Mouse (Mus musculus) adrenal gland, postnatal 36 days (tissue): ENCODE measurements at regions not wholly inside any gene's neighbourhood (a gene's known extent, or its start where the extent isn't known, plus 50 kb on each side); places are given as distances from the start of the nearest gene placed in this dataset.

Experiments
- DNase-seq, 2 experiments: peaks; one replicate each; pipeline ENCODE4 v3.0.0; 2021; ENCODE audit warnings: mixed read lengths in 1 of 2

DNA sequence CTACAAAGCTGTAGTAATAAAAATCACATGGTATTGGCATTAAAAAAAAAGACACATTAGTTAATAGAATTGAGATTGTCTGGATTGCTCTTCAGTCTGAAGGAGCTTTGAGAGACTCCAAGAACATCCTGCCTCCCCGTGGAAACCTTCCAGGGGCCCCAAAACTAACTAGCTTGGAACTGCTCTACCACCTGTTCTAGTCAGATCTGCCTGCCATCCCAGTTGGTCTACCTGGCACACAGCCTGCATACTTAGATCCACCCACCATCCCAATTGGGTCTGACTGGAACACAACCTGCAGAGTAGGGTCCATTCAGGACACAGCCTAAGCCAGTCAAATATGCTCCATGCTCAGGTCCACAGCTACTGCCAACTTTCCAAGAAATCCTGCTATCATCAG lies 503.6 kb downstream of the Rapgef2 start:
- no peak for DNase-seq

DNA sequence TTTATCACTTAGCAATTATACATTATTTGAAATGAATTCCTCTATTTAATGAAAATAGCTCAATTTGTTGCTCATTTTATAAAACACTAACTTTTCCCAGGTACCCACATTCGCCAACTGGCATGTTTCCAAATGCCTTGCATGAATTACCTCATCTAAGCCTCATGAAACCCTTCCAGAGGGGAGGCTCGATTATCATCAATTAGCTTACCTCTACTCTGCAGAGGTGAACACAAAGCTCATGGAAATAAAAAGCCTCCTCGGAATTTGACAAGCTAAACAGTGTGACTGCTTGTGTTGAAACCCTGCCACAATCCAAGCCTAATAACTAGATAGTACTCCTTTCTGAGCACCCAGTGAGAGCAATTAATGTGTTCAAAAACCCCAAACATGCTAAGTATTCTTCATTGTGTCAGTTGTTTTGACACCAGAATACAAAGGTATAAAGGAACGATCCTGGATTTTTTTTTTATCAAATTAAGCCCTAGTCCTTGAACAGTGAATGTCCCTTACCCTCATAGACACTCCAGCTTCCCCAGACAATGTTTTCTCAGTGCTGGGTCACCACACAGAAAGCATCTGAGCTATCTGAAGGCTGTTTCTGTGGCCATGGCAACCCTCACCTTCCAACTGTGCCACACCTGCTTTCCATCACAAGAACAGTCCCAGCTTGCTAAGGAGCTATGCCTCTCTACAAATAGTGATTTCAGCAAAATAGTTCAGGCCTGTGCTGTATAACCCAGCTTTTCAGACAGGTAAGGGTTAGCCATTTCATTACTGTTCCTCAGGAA lies 530.4 kb downstream of the Rapgef2 start:
- no peak for DNase-seq

DNA sequence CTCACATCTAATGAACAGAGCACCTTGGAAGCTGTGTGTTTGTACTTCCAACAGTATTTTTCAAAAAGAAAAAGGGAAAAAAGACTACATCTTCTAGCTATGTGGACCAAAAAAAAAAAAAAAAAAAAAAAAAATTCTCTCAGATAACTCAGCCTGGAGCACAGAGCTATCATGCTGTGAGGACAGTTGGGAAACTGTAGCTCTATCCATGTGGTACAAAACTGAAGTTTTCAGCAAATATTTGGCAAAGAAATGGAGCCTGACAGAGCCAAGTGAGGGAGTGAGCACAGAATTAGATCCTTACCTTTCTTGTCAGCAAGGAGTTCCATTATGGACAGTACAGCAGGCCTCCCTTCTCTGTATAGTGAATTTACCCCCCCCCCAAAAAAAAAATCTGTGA lies 550.2 kb downstream of the Rapgef2 start:
- no peak for DNase-seq

DNA sequence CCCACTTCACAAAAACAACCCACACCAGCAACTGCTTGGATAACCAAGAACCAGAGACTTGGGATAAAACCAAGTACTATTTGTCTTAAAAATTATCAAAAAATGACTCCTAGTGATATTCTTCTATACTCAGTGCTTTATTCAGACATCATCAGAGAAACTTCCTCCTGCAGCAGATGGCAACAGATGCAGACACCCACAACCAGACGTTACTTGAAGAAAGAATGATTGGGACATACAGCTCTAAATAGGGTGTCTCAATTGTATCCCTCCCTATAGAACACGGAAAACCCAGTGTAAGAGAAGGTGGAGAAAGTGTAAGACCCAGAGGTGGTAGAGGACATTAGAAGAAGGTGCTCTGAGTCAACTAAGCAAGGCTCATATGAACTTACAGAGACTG lies 569.6 kb downstream of the Rapgef2 start:
- no peak for DNase-seq

DNA sequence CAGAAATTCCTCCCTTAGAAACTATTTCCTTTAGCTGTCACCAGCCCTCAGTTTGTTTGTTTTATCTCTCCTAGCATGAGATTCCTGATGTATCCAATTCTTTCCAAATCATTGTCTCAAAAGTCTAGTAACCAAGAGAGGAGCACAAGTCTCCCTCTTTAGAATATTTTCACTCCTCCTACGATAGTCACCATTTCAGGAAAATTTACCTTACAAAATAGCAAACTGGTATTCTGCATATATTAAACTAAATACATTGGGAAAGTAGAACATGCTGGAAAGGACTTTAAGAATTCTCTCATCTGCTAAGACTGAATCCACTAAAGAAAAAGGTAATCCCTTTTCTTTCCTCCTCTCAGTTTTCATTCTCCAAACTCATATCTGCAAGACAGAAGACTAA lies 578.6 kb downstream of the Rapgef2 start:
- DNase-seq, result no peak

DNA sequence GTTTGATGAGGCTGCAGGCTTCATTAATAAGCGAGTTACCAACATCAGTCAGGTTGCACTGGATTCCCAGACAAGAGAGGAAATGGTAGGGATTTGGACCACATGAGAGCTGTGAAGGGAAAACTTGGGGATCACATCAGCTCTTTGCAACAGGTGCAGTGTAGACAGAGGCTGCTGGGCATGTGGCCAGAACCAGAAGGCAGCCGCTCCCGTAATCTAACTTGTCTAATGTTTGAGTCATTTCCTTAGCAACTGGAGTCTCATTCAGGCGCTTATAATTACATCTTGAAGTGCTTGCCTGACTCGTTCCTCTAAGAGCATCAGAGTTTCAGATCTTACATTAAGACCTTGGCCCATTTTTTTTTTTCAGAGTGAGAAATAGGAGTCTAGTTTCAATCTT lies 587.4 kb downstream of the Rapgef2 start:
- DNase-seq, result no peak

DNA sequence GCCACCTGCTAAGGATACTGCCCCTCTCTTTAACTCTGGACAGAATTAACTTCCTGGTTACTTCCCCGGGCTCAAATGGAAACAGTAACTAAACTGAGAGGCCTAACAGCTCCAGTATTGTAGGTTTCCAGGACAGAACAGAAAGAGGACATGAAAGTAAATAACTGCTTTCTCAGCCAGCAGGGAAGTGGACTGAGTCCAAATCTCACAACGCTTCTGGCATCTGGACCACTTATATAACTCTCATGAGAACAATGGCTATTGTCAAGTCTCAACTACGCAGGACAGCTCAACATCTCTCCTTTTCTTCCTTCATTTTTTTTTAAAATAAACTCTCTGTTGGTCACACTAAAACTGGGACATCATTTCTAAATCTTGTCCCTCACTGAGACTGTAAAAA lies 594.8 kb downstream of the Rapgef2 start:
- no peak for DNase-seq

DNA sequence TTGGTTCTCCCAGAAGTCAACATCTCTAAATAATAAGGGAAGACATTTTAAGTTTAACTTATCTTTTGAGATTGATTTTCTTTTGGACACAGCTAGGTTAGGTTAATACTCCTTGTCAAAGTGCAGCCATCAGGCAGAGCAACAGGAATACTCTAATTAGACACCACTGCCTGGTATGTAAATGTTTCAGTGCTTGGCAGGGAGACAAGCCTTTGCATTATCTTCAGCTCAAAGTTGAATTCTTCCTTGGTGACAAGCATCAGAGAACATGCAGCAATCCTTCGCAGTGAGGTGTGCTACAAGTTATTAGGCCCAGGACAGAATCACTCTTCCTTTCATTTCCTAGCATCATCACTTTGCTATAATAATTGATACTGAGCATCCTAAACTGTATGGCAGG lies 608.7 kb downstream of the Rapgef2 start:
- DNase-seq, result no peak

DNA sequence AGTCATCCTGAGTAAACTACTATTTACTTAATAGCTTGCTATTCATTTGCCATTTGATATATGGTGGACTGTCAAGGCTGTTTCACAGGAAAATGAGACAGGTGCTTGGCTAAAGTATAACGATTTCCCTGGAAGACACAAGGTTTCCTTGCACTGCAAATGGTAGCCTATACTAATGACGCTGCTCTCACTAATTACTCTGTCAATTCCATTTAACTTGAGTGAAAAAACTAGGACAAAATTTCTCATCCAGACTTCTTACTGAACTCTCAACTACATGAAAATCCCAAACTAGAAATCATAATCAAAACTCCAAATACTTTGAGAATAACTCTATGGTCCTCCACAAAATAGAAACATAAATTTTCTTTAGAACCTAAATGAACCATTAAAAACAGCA lies 609.5 kb downstream of the Rapgef2 start:
- DNase-seq, result no peak

DNA sequence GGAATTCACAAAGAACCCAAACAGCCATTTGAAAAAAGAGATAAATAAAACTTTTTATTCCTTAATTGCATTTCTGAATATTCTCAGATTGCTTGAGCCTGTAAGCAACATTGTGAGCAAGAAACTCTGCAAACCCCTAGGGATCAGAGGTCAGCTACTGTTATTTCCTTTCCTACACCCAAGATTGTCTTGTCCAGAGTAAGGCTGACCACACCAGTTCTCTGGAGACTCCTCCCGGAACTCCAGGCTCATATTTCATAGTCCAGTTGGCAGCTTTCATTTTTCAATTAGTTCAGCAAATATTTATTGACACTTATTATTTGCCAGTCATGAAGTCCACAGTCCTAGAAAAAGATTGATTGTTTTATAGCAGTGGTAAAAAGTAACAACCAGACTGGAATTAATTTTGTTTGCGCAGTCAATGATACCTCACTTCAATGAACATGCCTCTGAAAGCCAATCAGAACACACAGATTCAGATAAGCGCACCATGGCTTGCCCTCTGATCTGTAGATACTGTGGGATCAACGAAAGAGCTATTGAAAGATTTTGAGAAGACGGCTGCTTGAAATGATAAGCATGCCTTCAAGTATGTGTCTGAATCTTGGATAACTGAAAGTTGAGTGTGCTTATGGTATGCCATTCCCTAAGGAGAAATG lies 611.7 kb downstream of the Rapgef2 start:
- DNase-seq, result no peak

DNA sequence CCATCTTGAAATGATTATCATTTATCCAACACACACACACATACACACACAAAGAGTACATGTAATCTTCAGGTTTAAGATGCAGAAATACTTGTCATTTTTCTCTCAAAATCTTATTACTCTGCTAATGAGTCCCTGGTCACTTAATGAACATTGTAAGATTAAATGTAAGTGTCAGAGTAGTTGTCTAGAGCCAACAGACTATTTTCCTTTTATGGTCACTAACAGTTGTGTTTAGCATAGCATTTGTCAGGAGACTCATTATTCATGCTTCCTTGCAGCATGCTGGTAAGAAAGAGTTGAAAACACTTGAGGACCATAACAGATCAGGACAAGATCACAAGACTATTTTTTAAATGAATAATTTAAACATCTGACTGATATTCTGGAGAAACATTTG lies 618.3 kb downstream of the Rapgef2 start:
- DNase-seq, result no peak

DNA sequence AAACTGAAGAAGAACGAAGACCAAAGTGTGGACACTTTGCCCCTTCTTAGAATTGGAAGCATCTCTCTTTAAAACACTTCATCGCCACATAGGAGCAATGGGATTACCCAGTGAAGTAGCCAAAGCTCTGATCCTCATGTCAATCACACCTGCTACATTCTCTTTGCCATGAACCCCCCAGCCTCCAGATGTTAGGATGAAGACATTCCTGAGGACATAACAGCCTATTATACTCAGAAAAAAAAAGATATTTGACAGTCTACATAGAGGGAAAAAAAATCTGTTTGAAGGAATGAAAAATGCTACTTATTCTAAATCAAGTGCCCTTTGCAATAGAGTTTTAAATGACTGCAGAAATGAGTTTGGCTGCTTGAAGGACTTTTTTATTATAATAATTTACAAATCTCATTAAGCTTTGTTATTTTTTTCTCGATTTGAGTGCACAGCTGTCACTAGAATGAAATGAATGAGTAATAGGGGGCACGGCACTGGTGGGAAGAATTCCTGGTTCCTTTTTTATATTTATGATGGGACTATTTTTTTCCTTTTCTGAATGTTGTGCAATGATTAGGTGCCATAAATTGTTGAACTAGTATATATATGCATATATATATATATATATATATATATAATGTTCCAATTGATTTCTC lies 618.8 kb downstream of the Rapgef2 start:
- no peak for DNase-seq

DNA sequence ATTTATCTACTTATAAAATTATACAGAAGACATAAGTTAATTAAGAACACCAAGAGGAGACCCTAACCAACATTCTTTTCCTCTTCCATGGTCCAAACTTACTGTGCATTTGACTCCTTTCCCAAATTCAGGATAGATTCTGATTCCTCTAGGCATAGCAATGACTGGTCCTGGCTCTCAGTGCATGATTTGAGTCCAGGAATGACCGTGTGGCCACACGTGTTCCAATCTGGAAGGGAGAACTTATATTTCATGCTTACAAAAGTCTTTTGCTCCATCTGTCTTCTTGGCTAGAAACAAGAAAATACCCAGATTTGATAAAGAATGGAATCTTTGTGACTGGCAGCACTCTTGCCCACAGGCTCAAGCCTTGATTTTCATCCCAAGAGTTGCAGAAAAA lies 638.2 kb downstream of the Rapgef2 start:
- DNase-seq, result no peak

DNA sequence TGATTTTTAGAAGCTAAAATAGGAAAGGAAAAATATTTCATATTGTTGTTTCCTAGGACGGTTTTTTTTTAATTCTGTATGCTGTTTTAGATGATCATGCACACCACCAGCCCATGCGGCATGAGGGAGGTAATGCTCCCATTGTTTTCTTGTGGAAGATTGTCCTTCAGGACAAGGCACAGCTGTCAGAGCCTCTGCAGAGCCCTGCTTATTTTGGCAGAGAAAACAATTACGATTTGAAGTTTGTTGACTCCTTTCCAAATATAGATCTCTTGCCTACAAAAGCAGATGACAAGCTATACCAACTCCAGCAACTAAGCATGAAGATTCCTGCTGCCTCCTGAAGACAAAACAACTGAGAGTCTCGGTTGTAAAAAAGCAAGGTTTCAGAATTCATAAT lies 650.9 kb downstream of the Rapgef2 start:
- no peak for DNase-seq

DNA sequence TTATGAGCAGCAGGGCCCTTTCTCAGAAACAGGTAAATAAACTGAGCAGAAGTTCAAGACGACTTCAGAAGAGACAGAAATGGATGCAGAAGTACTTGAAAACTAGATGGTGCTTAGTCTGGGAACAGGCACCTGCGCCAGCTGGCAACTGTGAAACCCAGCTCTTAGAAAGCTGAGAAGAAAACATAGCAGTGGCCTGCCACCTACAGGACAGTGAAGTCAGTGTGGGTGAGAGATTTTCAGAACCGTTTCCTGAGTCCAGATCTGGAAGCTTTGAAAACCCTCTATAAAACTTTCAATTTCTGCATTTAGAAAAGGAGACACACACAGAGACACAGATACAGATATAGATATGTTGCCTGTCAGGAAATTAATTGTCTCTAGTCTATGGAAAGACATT lies 667.4 kb downstream of the Rapgef2 start:
- DNase-seq, result peak in 1 of 2 experiments; percentile 11

DNA sequence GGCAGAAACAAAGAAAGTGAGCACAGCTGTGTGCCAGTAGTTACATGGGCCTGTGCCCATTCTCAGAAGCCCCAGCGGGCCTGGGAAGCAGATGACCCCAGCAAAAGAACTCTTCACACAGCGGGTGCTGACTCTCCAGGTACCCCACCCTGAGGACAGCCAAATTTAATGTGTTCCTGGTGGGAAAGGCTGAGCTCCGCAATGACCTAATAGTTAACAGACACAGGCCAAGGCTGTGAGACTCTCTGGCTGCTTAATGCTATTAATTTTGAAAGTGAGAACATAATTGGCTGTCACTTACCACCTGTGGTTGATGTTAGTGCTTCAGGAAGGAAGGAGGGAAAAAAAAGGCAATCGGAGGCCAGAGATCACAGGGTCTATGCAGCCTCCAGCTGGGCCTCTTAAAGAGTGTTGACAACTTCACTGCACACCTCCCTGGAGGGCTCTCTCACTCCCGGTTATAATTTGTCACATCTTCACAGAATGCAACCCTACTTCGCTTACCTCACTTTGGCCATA lies 691.5 kb downstream of the Rapgef2 start:
- no peak for DNase-seq

DNA sequence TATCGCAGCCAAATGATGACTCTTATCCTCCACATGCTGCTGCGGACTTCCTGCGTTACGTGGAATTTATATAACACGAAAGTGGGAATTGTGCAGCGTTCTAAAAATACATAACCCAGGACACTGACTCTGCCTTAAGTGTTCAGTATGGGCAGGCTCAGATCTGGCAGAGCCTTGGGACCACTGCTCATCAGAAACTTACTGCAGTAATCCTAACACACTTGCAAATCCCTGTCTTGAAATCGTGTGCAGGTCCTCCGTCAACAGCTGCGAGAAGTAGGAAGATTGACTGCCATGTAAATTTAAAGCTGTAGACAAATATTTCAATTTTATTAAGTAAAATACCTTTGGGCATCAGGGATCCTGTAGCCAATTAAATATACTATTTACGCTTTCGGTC lies 692.0 kb downstream of the Rapgef2 start:
- DNase-seq, result no peak

DNA sequence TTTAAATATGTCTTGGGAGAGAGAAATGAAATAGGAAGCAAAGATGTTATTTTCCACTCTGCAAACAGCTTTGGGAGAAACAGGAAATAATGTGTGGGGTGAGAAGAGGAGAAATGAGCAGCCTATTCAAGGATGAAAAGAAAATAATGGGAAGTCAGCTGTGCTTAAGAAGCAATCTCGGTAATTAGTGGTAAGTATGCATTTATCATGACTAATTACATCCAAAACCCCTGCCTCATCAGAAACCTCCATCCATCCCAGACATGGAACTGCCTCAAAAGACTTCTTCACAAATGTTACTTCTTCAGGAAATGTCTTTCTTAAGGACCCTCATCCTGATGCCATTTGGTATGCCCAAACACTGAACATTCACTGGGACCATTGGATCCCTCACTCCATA lies 699.7 kb downstream of the Rapgef2 start:
- no peak for DNase-seq

DNA sequence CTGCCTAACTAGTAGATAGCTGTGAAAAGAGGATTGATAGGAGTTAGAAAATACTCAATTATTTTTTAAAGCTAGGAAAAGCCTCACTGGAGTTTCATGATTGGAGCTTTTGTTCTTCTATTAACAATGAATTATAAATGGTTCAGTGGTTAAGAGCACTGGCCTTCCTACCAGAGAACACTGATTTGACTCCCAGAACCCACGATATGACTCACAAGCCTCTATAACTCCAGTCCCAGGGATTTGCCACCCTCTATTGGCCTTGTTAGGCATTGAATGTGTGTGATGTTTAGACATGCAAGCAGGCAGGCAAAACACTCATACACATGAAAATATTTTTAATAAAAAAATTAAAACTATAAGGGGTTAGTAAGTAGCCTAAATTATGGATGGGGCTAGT lies 704.4 kb downstream of the Rapgef2 start:
- DNase-seq, result no peak

DNA sequence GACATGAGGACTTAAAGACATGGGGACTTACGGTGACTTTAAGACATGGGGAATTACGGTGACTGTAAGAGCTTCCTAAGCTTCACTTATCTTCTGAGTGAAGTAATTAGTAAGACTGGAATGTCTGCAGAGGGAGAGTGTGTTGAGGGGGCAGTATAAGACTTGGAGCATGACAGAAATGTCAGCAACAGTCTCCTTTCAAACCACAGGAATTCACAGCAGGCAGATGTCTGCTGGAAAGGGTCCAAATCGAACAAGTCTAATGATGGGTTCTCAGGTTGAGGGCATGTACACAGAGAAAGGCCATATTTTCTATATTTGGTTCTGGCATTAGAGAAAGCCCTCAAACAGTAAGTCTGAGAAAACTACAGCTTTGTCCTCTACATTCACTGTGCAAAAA lies 705.2 kb downstream of the Rapgef2 start:
- DNase-seq, result no peak

DNA sequence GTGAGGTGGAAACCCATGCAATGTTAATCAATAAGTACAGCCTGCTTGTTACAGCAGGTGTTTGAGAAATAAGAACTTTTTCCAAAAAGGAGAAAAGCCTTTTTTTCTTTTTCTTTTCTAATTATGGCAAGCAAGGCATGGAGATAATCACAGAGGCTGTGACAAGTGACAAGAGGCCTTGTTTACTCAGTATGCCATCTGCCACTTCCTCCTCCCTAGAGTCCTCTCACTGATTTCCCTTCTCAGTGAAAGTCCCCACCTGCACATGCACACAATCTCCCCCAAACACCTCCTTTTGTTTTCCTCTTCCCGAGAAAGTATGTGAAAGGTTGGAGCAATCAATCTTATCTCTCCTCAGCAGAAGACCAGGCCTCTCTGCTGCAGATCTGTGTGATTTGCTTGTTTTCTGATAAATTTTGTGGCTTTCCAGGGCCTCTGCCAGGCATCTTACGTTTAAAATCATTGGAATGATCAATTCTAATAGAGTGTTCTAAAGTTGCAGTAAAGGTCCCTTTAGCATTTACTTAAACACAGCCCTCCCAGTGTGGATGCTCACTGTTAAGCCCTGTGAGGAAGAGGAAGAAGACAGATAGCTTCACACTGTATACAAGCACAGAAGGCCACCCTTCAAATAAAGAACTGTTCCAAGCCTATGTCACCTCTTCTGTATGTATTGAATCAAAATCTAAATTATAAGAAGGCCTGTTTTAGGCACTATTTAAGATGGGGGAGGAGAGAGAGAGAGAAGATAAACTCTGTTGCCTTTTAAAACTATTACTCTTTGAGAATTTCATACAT lies 710.5 kb downstream of the Rapgef2 start:
- no peak for DNase-seq

DNA sequence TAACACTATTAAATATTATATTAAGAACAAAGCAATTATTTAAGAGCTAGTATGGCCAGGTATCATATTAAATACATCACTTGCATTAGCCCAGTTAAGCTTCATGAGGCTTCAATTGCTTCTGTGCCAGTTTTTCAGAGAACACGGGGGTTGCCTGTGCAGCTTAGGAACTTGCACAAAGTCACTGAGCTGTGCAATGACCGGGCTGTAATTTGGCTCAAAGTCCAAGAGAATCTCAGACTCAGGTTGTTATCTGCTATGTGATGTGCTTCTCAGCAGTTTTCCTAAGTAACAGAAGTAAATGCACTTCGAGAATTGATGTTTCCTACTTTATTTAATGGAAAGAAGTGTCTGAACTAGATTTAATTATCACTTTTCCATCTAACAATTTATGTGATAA lies 711.5 kb downstream of the Rapgef2 start:
- no peak for DNase-seq

DNA sequence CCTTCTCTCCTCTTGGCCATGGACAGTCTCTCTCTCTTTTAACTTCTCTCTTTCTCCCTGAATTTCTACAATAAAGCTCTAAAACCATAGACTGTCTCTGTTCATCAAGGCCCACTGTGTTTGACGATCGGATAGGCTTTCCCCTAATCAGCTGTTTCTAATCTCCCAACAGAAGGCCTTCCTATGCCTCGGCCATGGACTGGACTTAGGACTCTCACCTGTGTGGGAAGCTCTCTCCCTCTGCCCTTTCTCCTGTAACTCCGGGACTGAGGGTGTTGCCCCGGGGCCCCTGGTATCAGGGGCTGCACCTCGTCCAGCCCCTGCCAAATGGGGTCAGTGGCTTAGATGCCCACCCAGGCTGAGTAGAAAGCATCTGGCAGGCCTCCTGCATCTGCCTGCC lies 713.0 kb downstream of the Rapgef2 start:
- no peak for DNase-seq
